Mouse (Mus musculus) heart, adult 11 months (tissue): ENCODE results near the gene Ostm1.

ENCODE experiments used
- DNase-seq: peaks from one replicate; pipeline ENCODE4 v3.0.0; 2022

Gene Ostm1

DNA sequence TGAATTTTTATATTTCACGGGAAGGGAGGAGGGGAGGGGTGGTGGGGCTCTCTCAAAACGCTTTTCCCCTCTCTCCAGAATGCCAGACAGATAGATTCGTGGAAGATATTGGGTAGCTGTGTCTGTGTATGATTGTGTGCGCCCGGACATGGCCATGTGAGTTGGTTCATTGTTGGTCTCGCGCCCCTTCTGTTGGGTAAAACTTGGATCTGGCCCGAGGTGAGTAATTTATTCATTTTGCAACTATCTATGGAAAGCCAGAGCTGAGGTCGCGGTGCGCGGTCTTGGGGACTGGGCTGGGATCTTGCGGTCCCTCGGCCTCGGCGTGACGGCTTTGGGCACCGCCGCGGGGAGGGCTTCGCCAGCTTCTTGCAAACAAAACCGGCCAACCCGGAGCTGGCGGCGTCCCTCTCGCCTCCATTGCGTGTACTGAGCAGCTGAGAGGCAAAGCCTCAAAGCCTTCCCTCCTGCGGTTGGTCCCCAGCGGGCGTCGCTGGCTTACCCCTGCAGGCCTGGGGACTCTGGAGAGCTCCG is 347 bp downstream of the Ostm1 start:
- DNase-seq, result no peak

- no peak for DNase-seq
These were observed 888 bp downstream of the Ostm1 start for GRCm38 (mm10) chr10:42584436-42584983.

DNA sequence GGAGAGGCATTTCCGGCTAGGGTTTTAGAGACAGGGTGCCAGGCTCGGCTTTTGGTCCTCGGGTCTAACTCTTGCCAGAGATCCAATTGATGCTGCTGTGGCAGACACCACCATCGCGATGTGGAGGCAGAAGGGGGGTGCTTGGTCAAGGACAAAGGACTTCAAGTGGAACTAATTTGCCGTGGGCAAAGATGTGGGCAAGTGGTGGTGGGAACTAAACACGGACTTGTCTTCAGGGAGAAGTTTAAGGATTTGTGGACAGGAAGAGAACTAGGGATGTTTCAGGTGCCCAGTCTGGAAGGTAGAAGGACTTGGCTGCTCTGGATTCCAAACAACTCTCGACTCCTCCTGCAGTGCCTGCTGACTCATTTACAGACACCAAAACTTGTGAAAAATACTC is 1.5 kb downstream of the Ostm1 start:
- DNase-seq, result no peak

GRCm38 (mm10) chr10:42585596-42586305 is 2.1 kb downstream of the Ostm1 start:
- no peak for DNase-seq

- DNase-seq, result no peak
These were observed 4.5 kb downstream of the Ostm1 start for GRCm38 (mm10) chr10:42587961-42588750.

GRCm38 (mm10) chr10:42589505-42589904 is 5.9 kb downstream of the Ostm1 start:
- DNase-seq, result no peak

- no peak for DNase-seq
These were observed 6.9 kb downstream of the Ostm1 start for GRCm38 (mm10) chr10:42590261-42591184.

- no peak for DNase-seq
These were observed 7.8 kb downstream of the Ostm1 start for GRCm38 (mm10) chr10:42591185-42591992.

- no peak for DNase-seq
These were observed 8.5 kb downstream of the Ostm1 start for GRCm38 (mm10) chr10:42591993-42592686.

- no peak for DNase-seq
These were observed 9.6 kb downstream of the Ostm1 start for GRCm38 (mm10) chr10:42593201-42593600.

DNA sequence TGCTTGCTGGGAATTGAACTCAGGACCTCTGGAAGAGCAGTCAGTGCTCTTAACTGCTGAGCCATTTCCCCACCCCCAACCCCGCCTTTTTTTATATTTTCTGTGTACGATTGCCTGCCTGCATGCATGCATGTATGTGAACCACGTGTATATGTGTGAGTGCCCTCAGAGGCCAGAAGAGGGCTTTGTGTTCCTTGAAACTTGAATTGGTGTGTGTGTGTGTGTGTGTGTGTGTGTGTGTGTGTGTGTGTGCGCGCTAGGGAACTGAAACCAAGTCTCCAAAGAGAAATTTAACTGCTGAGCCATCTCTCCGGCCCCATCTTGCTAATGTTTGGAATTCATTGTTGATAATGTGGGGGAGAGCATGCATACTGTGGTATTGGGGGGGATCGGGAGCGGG is 15.0 kb downstream of the Ostm1 start:
- no peak for DNase-seq

DNA sequence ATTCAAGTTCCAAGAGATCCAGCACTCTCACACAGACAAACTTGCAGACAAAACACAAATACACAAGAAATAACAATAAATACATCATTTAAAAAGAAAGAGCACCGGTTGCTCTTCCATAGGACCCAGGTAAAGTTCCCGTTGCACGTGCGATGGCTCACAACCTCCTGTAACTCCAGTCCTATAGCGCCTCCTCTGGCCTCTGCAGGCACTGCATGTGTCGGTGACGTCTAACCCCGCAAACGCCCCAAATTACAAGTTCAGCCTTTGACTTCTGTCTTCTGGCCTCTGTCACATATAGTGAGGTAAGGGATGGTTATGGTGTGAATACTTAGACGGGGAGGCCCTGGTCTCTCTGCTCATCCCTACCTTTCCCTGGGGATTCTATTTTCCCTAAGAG is 17.9 kb downstream of the Ostm1 start:
- no peak for DNase-seq

- no peak for DNase-seq
These were observed 21.3 kb downstream of the Ostm1 start for GRCm38 (mm10) chr10:42604874-42605273.

DNA sequence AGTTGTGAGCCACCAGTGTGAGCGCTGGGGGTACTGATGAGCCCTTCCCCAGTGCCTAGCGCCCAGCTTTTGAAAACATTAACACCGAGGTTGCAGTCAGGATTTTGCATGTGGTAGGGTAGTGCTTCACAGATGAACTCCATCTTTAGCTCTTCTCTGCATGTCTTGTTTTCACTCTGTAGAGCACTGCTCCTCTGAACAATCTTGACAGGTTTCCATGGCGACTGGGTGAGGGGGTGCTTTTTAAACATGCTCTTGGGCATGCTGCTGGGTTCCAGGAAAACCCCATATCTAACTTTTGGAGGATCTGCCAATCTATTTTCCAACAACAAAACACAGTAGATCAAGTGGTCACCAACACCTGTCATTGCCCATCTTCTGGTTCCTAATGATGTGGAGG is 23.1 kb downstream of the Ostm1 start:
- DNase-seq, result no peak

DNA sequence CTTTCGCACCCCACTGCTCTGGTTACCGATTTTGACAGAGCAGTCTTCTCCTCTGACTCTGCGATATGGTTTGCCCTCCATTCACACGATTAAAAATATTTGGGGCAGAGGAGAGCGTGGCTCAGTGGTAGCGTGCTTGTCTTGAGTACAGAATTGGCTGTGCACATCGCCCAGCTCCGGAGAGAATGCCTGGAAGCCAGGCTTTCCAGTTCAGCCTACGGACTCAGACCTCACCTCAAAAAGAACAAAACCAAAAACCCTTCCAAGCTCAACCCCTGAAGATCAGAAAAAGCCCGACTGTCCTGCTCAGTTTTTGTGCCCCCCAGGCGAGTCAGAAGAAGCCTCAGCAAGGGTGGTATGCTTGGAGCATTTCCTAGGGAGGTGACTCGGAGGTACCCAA is 29.5 kb downstream of the Ostm1 start:
- no peak for DNase-seq

- DNase-seq, result no peak
These were observed 30.2 kb downstream of the Ostm1 start for GRCm38 (mm10) chr10:42613639-42614381.

DNA sequence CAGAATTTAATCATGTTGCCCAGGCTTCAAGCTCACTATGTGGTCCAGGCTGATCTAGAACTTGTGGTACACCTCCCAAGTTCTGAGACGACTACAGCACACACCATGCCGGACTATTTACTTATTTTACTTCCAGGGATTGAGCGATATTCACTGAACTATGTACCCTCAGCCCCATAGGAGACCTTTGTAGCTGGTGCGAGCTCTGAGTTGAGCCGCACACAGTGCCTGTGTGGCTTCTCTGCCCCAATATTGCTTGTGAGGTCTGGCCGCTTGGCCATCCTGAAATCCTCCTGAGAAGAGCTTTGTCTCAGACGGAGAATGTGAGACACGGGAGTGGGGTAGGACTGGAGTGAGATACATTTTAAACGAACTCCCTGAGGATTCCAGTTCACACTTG is 31.1 kb downstream of the Ostm1 start:
- no peak for DNase-seq

GRCm38 (mm10) chr10:42618291-42618690 is 34.7 kb downstream of the Ostm1 start:
- DNase-seq, result no peak

DNA sequence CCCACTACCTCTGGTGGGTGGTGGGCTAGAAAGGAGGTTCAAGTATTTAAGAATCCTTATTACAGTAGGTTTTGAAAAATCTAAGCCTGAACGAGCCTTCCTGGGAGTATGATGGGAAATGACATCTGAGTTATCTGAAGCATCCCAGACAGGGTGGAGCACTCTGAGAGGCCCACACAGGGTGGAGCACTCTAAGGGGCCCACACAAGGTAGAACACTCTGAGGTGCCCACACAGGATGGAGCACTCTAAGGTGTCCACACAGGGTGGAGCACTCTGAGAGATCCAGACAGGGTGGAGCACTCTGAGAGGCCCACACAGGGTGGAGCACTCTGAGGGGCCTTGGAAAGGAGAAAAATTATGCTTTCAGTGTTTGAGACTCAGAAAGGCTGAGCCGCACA is 42.3 kb downstream of the Ostm1 start:
- DNase-seq, result no peak

DNA sequence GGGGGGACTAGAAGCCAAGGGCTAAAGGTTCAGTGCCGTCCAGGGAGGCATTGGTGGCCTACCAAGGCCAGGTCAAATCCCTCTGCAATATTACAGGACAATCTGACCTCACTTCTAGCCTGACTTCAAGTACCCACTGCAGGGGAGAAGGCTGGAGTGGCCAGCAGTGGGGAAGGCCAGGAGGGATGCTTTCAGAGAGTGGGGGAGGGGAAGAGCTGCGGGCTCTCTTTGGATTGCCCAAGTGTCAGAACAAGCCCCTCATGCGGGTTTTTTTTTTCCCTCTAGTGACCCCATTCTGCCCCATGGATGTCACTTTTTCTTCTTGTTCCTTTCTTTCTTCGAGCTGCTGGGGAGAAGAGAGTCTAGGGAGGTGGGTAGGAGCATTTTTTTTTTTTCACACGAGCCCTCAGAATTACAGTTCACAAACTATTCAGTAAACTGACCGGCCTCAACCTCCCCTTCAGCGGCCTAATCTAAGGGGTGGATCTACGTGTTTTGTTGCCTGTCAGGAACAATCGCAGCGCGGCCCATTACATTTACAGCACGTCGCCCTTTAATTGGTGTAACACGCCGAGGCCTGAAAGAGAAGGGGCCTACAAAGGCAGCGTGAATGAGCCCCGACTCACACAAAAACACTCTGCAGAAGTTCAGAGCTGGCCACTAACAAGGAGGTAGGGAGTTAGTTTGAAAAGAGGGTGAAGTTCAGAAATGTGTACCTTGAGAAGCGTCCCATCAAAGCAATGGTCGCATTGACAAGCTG is 47.2 kb downstream of the Ostm1 start:
- no peak for DNase-seq
